Mouse (Mus musculus): ENCODE data around the gene Col27a1. TPM values are rescaled to one million over a fixed set of nuclear protein-coding genes. Genes with fewer than 3 reads are reported as not detected.
A peak's percentile ranks its signal among the peaks of the same experiment; 100 is the strongest.

Gene Col27a1
- polyA plus RNA-seq, 1 experiment from 2014 or later: 7.2 TPM

DNA sequence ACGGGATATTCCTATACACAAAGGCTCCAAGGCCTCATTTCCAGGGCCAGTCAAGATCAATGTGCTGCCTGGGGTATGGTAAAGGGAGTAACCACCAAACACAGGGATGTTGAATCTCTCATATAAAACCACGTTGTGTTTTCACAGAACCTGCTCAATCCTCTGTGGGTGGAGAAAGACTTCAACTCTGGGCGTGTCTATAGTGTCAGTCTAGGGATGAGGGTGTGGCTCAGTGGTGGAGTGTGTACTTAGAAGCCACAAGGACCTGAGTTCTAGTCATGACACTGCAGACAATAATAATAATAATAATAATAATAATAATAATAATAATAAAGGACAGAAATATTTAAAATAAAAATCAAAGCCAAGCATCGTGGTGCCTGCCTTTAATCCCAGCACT lies 170.5 kb downstream of the Col27a1 start:
- no peak for DNase-seq (ENCODE audit: low spot score)
- TF ChIP-seq CTCF (IDR thresholded peaks at IDR 0.05): no peak
- no peak for TF ChIP-seq EP300 (IDR thresholded peaks at IDR 0.05)
- no peaks in the 10 kb centered on the region for H3K4me1 ChIP-seq (ENCODE audit: insufficient read depth, low read depth, low read length)
- WGBS: 83% methylated on average over 4 of the region's 4 CpGs
- no peaks in the 10 kb centered on the region for H3K9me3 ChIP-seq (ENCODE audit: low read length)
- ATAC-seq: no peak
- peaks cover 34% of the 10 kb centered on the region for H3K36me3 ChIP-seq (ENCODE audit: insufficient read depth, low read length)
- no peaks in the 10 kb centered on the region for H3K27me3 ChIP-seq (replicated peaks; ENCODE audit: insufficient read depth, low read length)
- H3K4me3 ChIP-seq (ENCODE audit: low read depth, low read length): no peak overlapping the region
- H3K27ac ChIP-seq (ENCODE audit: low read length): no peak overlapping the region
- no peak overlapping the region for H3K9ac ChIP-seq (replicated peaks; ENCODE audit: low read depth)
- no peak overlapping the region for H3K4me2 ChIP-seq (replicated peaks; ENCODE audit: low read depth, low read length)

MicroRNAs within 50 kb of the gene (microRNA counts, 519-probe panel; counts per million panel counts)
- microRNA mmu-miR-455: 2,693 counts per million, percentile 11 among the panel's probes with 10 or more counts

Small RNA genes lying within 50 kb of the gene (microRNA-seq; reads per million reads assigned to microRNA genes)
- gene Mir455: 2,601 reads per million, percentile 85 among the genes with 10 or more reads in this experiment

Other genes with a start within 250 kb of the Col27a1 start
- 7.2 and 7.9 TPM in 2 replicates for gene Zfp618, start 248.4 kb upstream of the Col27a1 start, polyA plus RNA-seq (2015; fragmentation: Nextera tagmentation; extraction: Ambion mirVana)
- 0.11 and 0.33 TPM in 2 replicates for gene Ambp, start 59.2 kb upstream of the Col27a1 start, polyA plus RNA-seq (2015; fragmentation: Nextera tagmentation; extraction: Ambion mirVana)
- gene Kif12, start 41.9 kb upstream of the Col27a1 start, polyA plus RNA-seq (2015; fragmentation: Nextera tagmentation; extraction: Ambion mirVana): not detected in 2 replicates
- 4.0 and 5.7 TPM in 2 replicates for gene Orm1, start 130.6 kb downstream of the Col27a1 start, polyA plus RNA-seq (2015; fragmentation: Nextera tagmentation; extraction: Ambion mirVana)
- gene Orm3, start 142.2 kb downstream of the Col27a1 start, polyA plus RNA-seq (2015; fragmentation: Nextera tagmentation; extraction: Ambion mirVana): 0.21 TPM in 1 of 2 replicates, not detected in the other
- 0.21 and 0.46 TPM in 2 replicates for gene Orm2, start 148.4 kb downstream of the Col27a1 start, polyA plus RNA-seq (2015; fragmentation: Nextera tagmentation; extraction: Ambion mirVana)
- 5.7 and 6.4 TPM in 2 replicates for gene Akna, start 189.3 kb downstream of the Col27a1 start, polyA plus RNA-seq (2015; fragmentation: Nextera tagmentation; extraction: Ambion mirVana)